Mouse (Mus musculus) neural tube, embryonic 15.5 days (tissue): ENCODE data around the gene Tspear. TPM values are rescaled to one million over a fixed set of nuclear protein-coding genes. Genes with fewer than 3 reads are reported as not detected.

Experiments
- ATAC-seq: fragments of 200-750 bp; cut with Nextera tagmentation; 2 replicates; pipeline ENCODE4 v1.8.0; 2017; ENCODE audit warnings: mild to moderate bottlenecking, moderate TSS enrichment, moderate library complexity; ENCODE audit not compliant: low FRiP score
- H3K27ac ChIP-seq: fragments of 300-500 bp; sonication (generic); replicated peaks from 2 replicates; pipeline ENCODE4 v1.5.1; 2015; ENCODE audit warnings: mild to moderate bottlenecking, inconsistent platforms
- H3K27me3 ChIP-seq: fragments of 300-500 bp; sonication (generic); replicated peaks from 2 replicates; pipeline ENCODE4 v1.6.1; 2015; ENCODE audit warnings: inconsistent platforms
- H3K36me3 ChIP-seq: fragments of 300-500 bp; sonication (generic); 2 replicates; pipeline ENCODE4 v1.6.1; 2015; ENCODE audit warnings: inconsistent platforms
- H3K4me1 ChIP-seq: fragments of 300-500 bp; sonication (generic); 2 replicates; pipeline ENCODE4 v1.6.1; 2015; ENCODE audit warnings: inconsistent platforms
- H3K4me2 ChIP-seq: fragments of 300-500 bp; sonication (generic); 2 replicates; pipeline ENCODE4 v1.6.1; 2015; ENCODE audit warnings: inconsistent platforms, mild to moderate bottlenecking, moderate library complexity
- H3K4me3 ChIP-seq: fragments of 300-500 bp; sonication (generic); replicated peaks from 2 replicates; pipeline ENCODE4 v1.5.1; 2015; ENCODE audit warnings: mild to moderate bottlenecking, inconsistent platforms
- H3K9ac ChIP-seq: fragments of 300-500 bp; sonication (generic); replicated peaks from 2 replicates; pipeline ENCODE4 v1.6.1; 2015; ENCODE audit warnings: mild to moderate bottlenecking, inconsistent platforms
- H3K9me3 ChIP-seq: fragments of 300-500 bp; sonication (generic); replicated peaks from 2 replicates; pipeline ENCODE4 v1.6.1; 2016; ENCODE audit warnings: inconsistent platforms
- WGBS: fragments of 180-500 bp; shearing (Covaris S2); methylation state at CpG from one replicate; pipeline ENCODE4 v1.1.7; 2015; ENCODE audit warnings: mixed read lengths; 5-methylcytosine and 5-hydroxymethylcytosine counted together
- microRNA counts: library from miRNA; unstranded; fragments of <30 nt; microRNA quantifications from one replicate; lab custom pipeline; 2016
- microRNA-seq: library from miRNA; unstranded; fragments of <30 nt; microRNA quantifications from one replicate; pipeline ENCODE4, GENCODE M21; 2017
- polyA plus RNA-seq: library from polyadenylated mRNA; unstranded; fragments of >200 nt; fragmentation: Nextera tagmentation; extraction: Ambion mirVana; gene quantifications from 2 replicates; pipeline ENCODE4 v1.2.1, GENCODE M21; 2015

Tspear gene
- polyA plus RNA-seq, 1 experiment from 2014 or later = 1.6 TPM

GRCm38 (mm10) chr10:77922681-77923080 is 236.3 kb downstream of the Tspear start:
- Histone ChIP-seq H3K9me3 (no peaks in the 10 kb centered on the region), H3K9ac (no peak overlapping the region), H3K4me2 (no peak overlapping the region), H3K27me3 (no peaks in the 10 kb centered on the region), H3K4me3 (no peak overlapping the region), H3K36me3 (no peaks in the 10 kb centered on the region), H3K4me1 (no peaks in the 10 kb centered on the region), H3K27ac (no peak overlapping the region)
- no peak for ATAC-seq
- WGBS = 64% methylated on average over 4 of the region's 4 CpGs

DNA sequence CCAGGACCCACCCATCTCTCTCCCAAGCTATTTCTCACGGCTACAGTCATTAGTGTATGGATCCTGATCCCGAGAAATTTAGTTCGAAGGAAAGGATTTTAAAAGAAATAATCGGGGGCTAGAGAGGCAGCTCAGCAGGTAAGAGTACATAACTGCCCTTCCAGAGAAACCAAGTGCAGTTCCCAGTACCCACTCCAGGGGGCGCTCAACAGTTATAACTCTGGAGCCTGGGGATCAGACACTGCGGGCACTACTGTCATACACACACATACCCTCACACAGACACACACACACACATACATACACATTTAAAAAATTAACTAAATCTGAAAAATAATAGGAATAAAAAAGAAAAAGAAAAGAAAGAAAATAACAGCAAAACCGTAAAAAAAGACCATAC is 239.8 kb downstream of the Tspear start:
- ATAC-seq = no peak
- H3K4me1 ChIP-seq = no peaks in the 10 kb centered on the region
- H3K4me3 ChIP-seq = no peak overlapping the region
- H3K27me3 ChIP-seq = no peaks in the 10 kb centered on the region
- H3K9ac ChIP-seq = no peak overlapping the region
- no peaks in the 10 kb centered on the region for H3K9me3 ChIP-seq
- no peak overlapping the region for H3K4me2 ChIP-seq
- no peak overlapping the region for H3K27ac ChIP-seq
- WGBS = 51% methylated on average over 7 of the region's 7 CpGs
- no peaks in the 10 kb centered on the region for H3K36me3 ChIP-seq

DNA sequence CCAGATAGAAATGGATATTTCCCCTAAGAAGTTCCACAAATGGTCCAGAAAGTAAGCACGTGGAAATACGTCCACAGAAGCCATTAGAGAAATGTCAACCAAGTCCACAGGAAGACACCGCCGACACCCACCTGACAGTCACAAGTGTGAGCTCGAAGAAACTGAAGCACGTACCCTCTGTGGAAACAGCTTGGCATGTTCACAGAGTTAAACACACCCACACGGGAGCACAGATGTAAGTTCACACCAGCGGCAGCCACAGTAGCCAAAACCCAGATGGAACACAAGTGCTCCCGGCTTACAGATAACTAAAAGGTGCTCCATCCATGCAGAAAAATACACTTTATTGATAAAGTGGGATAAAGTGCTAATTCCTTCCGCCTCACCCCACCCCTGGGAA is 241.0 kb downstream of the Tspear start:
- Histone ChIP-seq H3K4me1 (no peaks in the 10 kb centered on the region), H3K27me3 (no peaks in the 10 kb centered on the region), H3K27ac (no peak overlapping the region), H3K9me3 (no peaks in the 10 kb centered on the region), H3K36me3 (no peaks in the 10 kb centered on the region), H3K4me3 (no peak overlapping the region), H3K9ac (no peak overlapping the region), H3K4me2 (no peak overlapping the region)
- 91% methylated on average over 10 of the region's 10 CpGs for WGBS
- no peak for ATAC-seq

MicroRNAs within 50 kb of the gene (microRNA counts, 519-probe panel; counts per million panel counts)
- 955 counts per million, percentile 5 among the panel's probes with 10 or more counts for microRNA mmu-miR-1930 (lab: Ali Mortazavi, UCI)

Small RNA genes within 50 kb of the gene (microRNA-seq; reads per million reads assigned to microRNA genes)
- 5.4 reads per million, percentile 20 among the genes with 10 or more reads in this experiment for gene Mir1930

Other genes with a start within 250 kb of the Tspear start
- gene Fam207a, start 170.8 kb upstream of the Tspear start, polyA plus RNA-seq = 42.4 and 42.6 TPM in 2 replicates
- gene Itgb2, start 156.3 kb upstream of the Tspear start, polyA plus RNA-seq = 1.0 and 4.8 TPM in 2 replicates
- gene Pttg1ip, start 104.8 kb upstream of the Tspear start, polyA plus RNA-seq = 73.9 and 91.7 TPM in 2 replicates
- gene Sumo3, start 80.5 kb upstream of the Tspear start, polyA plus RNA-seq = 275 and 286 TPM in 2 replicates
- gene Gm49325, start 80.4 kb upstream of the Tspear start, polyA plus RNA-seq = 1.4 and 2.4 TPM in 2 replicates
- 77.1 and 79.6 TPM in 2 replicates for gene Ube2g2, start 64.3 kb upstream of the Tspear start, polyA plus RNA-seq
- gene Gm19402, start 4.2 kb downstream of the Tspear start, polyA plus RNA-seq = not detected in 2 replicates
- not detected in 2 replicates for gene Gm9508, start 10.7 kb downstream of the Tspear start, polyA plus RNA-seq
- gene Gm10272, start 20.1 kb downstream of the Tspear start, polyA plus RNA-seq = not detected in 2 replicates
- gene Gm10024, start 24.9 kb downstream of the Tspear start, polyA plus RNA-seq = not detected in 2 replicates
- not detected in 2 replicates for gene Gm10142, start 29.2 kb downstream of the Tspear start, polyA plus RNA-seq
- not detected in 2 replicates for gene Krtap12-1, start 34.0 kb downstream of the Tspear start, polyA plus RNA-seq
- not detected in 2 replicates for gene Gm10100, start 39.9 kb downstream of the Tspear start, polyA plus RNA-seq
- gene Gm18596, start 56.1 kb downstream of the Tspear start, polyA plus RNA-seq = not detected in 2 replicates
- not detected in 2 replicates for gene Gm9736, start 64.8 kb downstream of the Tspear start, polyA plus RNA-seq
- not detected in 2 replicates for gene Gm3233, start 73.1 kb downstream of the Tspear start, polyA plus RNA-seq
- gene Gm3238, start 84.8 kb downstream of the Tspear start, polyA plus RNA-seq = not detected in 2 replicates
- not detected in 2 replicates for gene Gm7138, start 90.4 kb downstream of the Tspear start, polyA plus RNA-seq
- not detected in 2 replicates for gene Gm3250, start 96.0 kb downstream of the Tspear start, polyA plus RNA-seq
- gene Gm7137, start 101.6 kb downstream of the Tspear start, polyA plus RNA-seq = not detected in 2 replicates
- not detected in 2 replicates for gene Gm9639, start 108.5 kb downstream of the Tspear start, polyA plus RNA-seq
- not detected in 2 replicates for gene Gm19668, start 112.6 kb downstream of the Tspear start, polyA plus RNA-seq
- not detected in 2 replicates for gene Gm9507, start 125.3 kb downstream of the Tspear start, polyA plus RNA-seq
- gene Gm2696, start 128.1 kb downstream of the Tspear start, polyA plus RNA-seq = not detected in 2 replicates
- gene Krtap10-4, start 140.5 kb downstream of the Tspear start, polyA plus RNA-seq = not detected in 2 replicates
- gene Krtap10-10, start 149.4 kb downstream of the Tspear start, polyA plus RNA-seq = not detected in 2 replicates
- not detected in 2 replicates for gene Gm36176, start 160.2 kb downstream of the Tspear start, polyA plus RNA-seq
- gene Gm10318, start 166.3 kb downstream of the Tspear start, polyA plus RNA-seq = 0.20 TPM in 1 of 2 replicates, not detected in the other
- gene Gm3285, start 175.4 kb downstream of the Tspear start, polyA plus RNA-seq = not detected in 2 replicates
- 19.0 and 22.8 TPM in 2 replicates for gene Lrrc3, start 216.0 kb downstream of the Tspear start, polyA plus RNA-seq